Mouse (Mus musculus) erythroid progenitor cell, adult 5-6 weeks (primary cell): ENCODE results near the gene Zc3h13. TPM values are rescaled to one million over a fixed set of nuclear protein-coding genes. Genes with fewer than 3 reads are reported as not detected.
A peak's percentile ranks its signal among the peaks of the same experiment; 100 is the strongest.

ENCODE experiments used
- ATAC-seq: replicated peaks from 2 replicates; pipeline ENCODE4 v1.8.0; 2016; ENCODE audit warnings: moderate number of reproducible peaks, mild to moderate bottlenecking, moderate TSS enrichment, inconsistent platforms; ENCODE audit not compliant: poor library complexity, low FRiP score, severe bottlenecking
- total RNA-seq, 2 experiments: library from RNA; stranded (forward) in 1 of 2; stranded (reverse) in 1 of 2; fragments of 150-400 nt in 1 of 2; fragments of 186-747, 209-891 nt in 1 of 2; gene quantifications; 2 replicates each; pipeline versions ENCODE4 v1.2.3 to v1.2.4; 2015 to 2017; ENCODE audit warnings: low replicate concordance in 2 of 2

Zc3h13 gene
- total RNA-seq (2015; ENCODE audit: low replicate concordance), result 22.6 and 23.1 TPM in 2 replicates
- total RNA-seq (2017; ENCODE audit: low replicate concordance), result 30.1 and 32.3 TPM in 2 replicates

- ATAC-seq, result peak; percentile 97
These were observed at the start of gene Zc3h13 for GRCm38 (mm10) chr14:75284193-75284915. Gene Zc3h13 (plus strand): TSS chr14:75284373.

GRCm38 (mm10) chr14:75235552-75235951 is 48.6 kb upstream of the Zc3h13 start:
- ATAC-seq, result no peak

- ATAC-seq, result no peak
These were observed 48.1 kb upstream of the Zc3h13 start for GRCm38 (mm10) chr14:75235955-75236635.

- no peak for ATAC-seq
These were observed 47.6 kb upstream of the Zc3h13 start for GRCm38 (mm10) chr14:75236636-75237003.

GRCm38 (mm10) chr14:75237096-75237495 is 47.1 kb upstream of the Zc3h13 start:
- no peak for ATAC-seq

- no peak for ATAC-seq
These were observed 46.0 kb upstream of the Zc3h13 start for GRCm38 (mm10) chr14:75238054-75238692.

GRCm38 (mm10) chr14:75242087-75242486 is 42.1 kb upstream of the Zc3h13 start, which contains the start of gene Cpb2:
Gene Cpb2 (plus strand): TSS chr14:75242287.
- no peak for ATAC-seq

- no peak for ATAC-seq
These were observed 37.9 kb upstream of the Zc3h13 start for GRCm38 (mm10) chr14:75246024-75247000.

GRCm38 (mm10) chr14:75250432-75250831 is 33.7 kb upstream of the Zc3h13 start:
- no peak for ATAC-seq

GRCm38 (mm10) chr14:75256521-75256920 is 27.7 kb upstream of the Zc3h13 start:
- 0 out of 2 replicates have a peak, but pooled peaks have one; percentile 34 for ATAC-seq

- no peak for ATAC-seq
These were observed 14.6 kb upstream of the Zc3h13 start for GRCm38 (mm10) chr14:75269531-75269930.

GRCm38 (mm10) chr14:75279716-75280115 is 4.5 kb upstream of the Zc3h13 start:
- no peak for ATAC-seq

- ATAC-seq, result no peak
These were observed 3.8 kb upstream of the Zc3h13 start for GRCm38 (mm10) chr14:75280406-75280805.

- peak; percentile 26 for ATAC-seq
These were observed 472 bp upstream of the Zc3h13 start for GRCm38 (mm10) chr14:75283609-75284192.

- no peak for ATAC-seq
These were observed 16.9 kb downstream of the Zc3h13 start for GRCm38 (mm10) chr14:75301081-75301480.

- ATAC-seq, result no peak
These were observed 19.6 kb downstream of the Zc3h13 start for GRCm38 (mm10) chr14:75303807-75304206.

GRCm38 (mm10) chr14:75307855-75308254 is 23.7 kb downstream of the Zc3h13 start:
- no peak for ATAC-seq

GRCm38 (mm10) chr14:75309336-75309992 is 25.3 kb downstream of the Zc3h13 start:
- ATAC-seq, result no peak

GRCm38 (mm10) chr14:75314484-75314883 is 30.3 kb downstream of the Zc3h13 start:
- ATAC-seq, result no peak
